Mouse (Mus musculus) lung, postnatal 0 days (tissue): ENCODE results near the gene Acvr2b. TPM values are rescaled to one million over a fixed set of nuclear protein-coding genes. Genes with fewer than 3 reads are reported as not detected.

Experiments
- ATAC-seq: fragments of 200-750 bp; cut with Nextera tagmentation; 2 replicates; pipeline ENCODE4 v1.8.0; 2017; ENCODE audit warnings: moderate library complexity
- DNase-seq: peaks from one replicate; pipeline ENCODE4 v3.0.0-alpha.2; 2016; ENCODE audit warnings: low spot score
- H3K27ac ChIP-seq: fragments of 300-500 bp; sonication (generic); 2 replicates; pipeline ENCODE4 v1.5.1; 2014; ENCODE audit warnings: antibody characterized with exemption, mild to moderate bottlenecking, low read length, mixed read lengths
- H3K27me3 ChIP-seq: fragments of 300-500 bp; sonication (generic); replicated peaks from 2 replicates; pipeline ENCODE4 v1.6.1; 2014; ENCODE audit warnings: low read length, mixed read lengths; ENCODE audit not compliant: insufficient read depth
- H3K36me3 ChIP-seq: fragments of 300-500 bp; sonication (generic); 2 replicates; pipeline ENCODE4 v1.6.1; 2014; ENCODE audit warnings: low read length, mixed read lengths; ENCODE audit not compliant: insufficient read depth
- H3K4me1 ChIP-seq: fragments of 300-500 bp; sonication (generic); 2 replicates; pipeline ENCODE4 v1.6.1; 2014; ENCODE audit warnings: antibody characterized with exemption, low read depth, low read length, mixed read lengths; ENCODE audit not compliant: insufficient read depth
- H3K4me2 ChIP-seq: fragments of 300-500 bp; sonication (generic); replicated peaks from 2 replicates; pipeline ENCODE4 v1.6.1; 2014; ENCODE audit warnings: low read depth, mild to moderate bottlenecking, low read length, moderate library complexity, mixed read lengths
- H3K4me3 ChIP-seq: fragments of 300-500 bp; sonication (generic); 2 replicates; pipeline ENCODE4 v1.5.1; 2014; ENCODE audit warnings: low read depth, low read length
- H3K9ac ChIP-seq: fragments of 300-500 bp; sonication (generic); replicated peaks from 2 replicates; pipeline ENCODE4 v1.6.1; 2014; ENCODE audit warnings: low read depth, mild to moderate bottlenecking
- H3K9me3 ChIP-seq: fragments of 300-500 bp; sonication (generic); 2 replicates; pipeline ENCODE4 v1.6.1; 2016; ENCODE audit warnings: low read length, mixed read lengths
- CTCF ChIP-seq: IDR thresholded peaks from 2 replicates; pipeline ENCODE4 v1.5.1; 2016; ENCODE audit warnings: antibody characterized with exemption, mild to moderate bottlenecking
- EP300 ChIP-seq: IDR thresholded peaks from 2 replicates; pipeline ENCODE4 v1.6.1; 2016; ENCODE audit warnings: antibody characterized with exemption, mild to moderate bottlenecking, control low read depth
- WGBS: fragments of 180-500 bp; shearing (Covaris S2); extraction: QIAGEN DNeasy Blood & Tissue Kit; methylation state at CpG from one replicate; pipeline ENCODE4 v1.1.7; 2014; 5-methylcytosine and 5-hydroxymethylcytosine counted together
- polyA plus RNA-seq: library from polyadenylated mRNA; unstranded; fragments of >200 nt; fragmentation: Nextera tagmentation; extraction: Ambion mirVana; gene quantifications from 2 replicates; pipeline ENCODE4 v1.2.1, GENCODE M21; 2015

Gene Acvr2b
- polyA plus RNA-seq, 1 experiment from 2014 or later = 15.6 TPM

DNA sequence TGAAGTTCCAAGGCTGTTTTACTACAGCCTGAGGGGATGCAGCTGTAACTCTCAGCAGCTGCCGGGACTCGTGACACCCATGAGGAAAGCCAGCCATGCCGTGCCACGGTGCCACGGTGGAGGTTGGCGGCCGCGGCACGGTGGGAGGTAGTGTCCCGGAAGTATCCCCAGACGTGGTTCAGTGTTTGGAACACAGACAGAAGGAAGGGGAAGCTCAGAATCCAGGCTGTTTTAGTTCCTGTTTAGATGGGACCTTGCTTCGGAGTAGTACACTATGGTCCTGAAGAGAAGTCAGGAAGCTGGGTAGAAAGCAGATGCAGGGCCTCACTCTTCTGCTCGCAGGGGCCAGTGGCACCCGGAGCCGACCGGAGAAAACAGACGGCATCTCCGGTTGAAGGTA is 16.1 kb downstream of the Acvr2b start:
- 0 out of 2 replicates have a peak overlapping the region, but pooled peaks have one; percentile 3 for H3K4me2 ChIP-seq
- H3K4me1 ChIP-seq = 0 out of 2 replicates have a peak, but pooled peaks cover 3% of the 10 kb centered on the region
- DNase-seq (no peak), ATAC-seq (no peak)
- H3K27me3 ChIP-seq = no peaks in the 10 kb centered on the region
- no peak overlapping the region for H3K4me3 ChIP-seq
- TF ChIP-seq EP300 = no peak
- TF ChIP-seq CTCF = no peak
- H3K9me3 ChIP-seq = no peaks in the 10 kb centered on the region; the same call in 1 of the 2 replicates
- H3K27ac ChIP-seq = no peak overlapping the region
- WGBS = 65% methylated on average over 18 of the region's 18 CpGs
- no peak overlapping the region for H3K9ac ChIP-seq
- no peaks in the 10 kb centered on the region for H3K36me3 ChIP-seq

DNA sequence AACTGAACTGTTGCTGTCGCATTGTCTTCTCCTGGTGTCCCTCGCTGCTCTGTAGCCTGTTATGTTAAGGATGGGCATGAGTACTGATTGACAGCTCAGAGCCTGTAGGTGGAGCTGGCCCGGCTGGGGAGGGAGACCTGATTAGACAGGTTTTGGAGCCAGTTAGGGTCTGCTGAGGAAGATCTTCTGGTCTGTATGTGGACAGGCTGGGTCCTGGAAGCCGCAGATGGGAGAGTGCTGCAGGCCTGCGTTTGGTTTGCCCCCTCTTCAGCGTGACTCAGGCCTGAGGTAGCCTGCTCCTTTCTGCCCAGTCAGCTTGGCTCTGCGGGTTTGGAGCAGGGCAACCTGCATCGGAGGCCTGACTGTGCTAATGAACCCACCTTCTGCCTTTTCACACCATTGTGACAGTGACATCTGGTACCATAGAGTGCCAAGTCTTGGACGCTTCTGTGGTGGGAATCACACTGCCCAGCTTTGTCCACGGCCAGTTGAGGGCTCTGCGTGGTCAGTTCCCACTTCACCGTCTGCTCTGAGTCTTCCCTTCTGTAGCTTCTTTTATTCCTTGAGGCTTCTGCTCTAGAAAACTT is 18.0 kb downstream of the Acvr2b start:
- H3K27me3 ChIP-seq = no peaks in the 10 kb centered on the region
- WGBS = 65% methylated on average over 12 of the region's 12 CpGs
- no peak overlapping the region for H3K4me2 ChIP-seq
- H3K9ac ChIP-seq = no peak overlapping the region
- ATAC-seq (no peak), DNase-seq (no peak)
- no peak overlapping the region for H3K27ac ChIP-seq
- peaks cover 5% of the 10 kb centered on the region for H3K4me1 ChIP-seq
- no peaks in the 10 kb centered on the region for H3K9me3 ChIP-seq
- TF ChIP-seq CTCF = no peak
- no peak for TF ChIP-seq EP300
- H3K36me3 ChIP-seq = no peaks in the 10 kb centered on the region
- no peak overlapping the region for H3K4me3 ChIP-seq

DNA sequence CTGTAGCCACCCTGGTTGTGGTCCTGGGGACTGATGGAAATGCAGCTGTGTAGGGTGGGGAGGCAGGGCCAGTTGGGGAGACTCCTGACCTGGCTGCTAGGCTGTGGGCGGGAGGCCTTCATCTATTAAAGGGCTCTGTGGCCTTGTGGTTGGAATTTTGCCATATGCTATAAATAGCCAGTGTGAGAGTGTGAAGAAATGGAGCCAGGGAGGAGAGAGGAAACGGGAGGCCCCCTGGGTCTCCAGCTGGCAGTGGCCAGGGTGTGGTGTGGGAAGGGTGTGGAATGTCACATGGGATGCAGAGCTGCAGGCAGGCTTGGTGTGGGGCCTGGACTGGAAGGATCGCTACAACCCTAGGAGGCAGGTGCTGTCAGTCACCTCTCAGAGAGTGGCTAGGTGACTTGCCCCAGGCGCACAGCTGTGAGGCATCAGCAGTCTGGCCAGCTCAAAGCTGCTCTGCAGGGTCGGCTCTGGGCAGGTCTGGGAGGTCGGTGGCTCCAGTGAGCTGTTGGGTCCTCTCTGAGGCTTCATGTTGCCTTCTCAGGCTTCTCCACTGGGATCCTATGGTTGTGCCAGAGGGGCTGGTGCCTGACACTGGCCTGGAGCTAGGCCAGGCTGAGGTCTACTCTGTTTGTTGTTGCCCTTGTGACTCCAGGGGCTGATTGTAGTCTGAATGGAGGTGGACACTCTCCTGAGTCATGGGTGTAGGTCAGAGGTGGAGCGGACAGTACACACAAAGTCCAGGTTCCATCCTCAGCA is 23.5 kb downstream of the Acvr2b start:
- Histone ChIP-seq H3K27ac (peak overlapping the region; percentile 51), H3K4me2 (no peak overlapping the region), H3K9me3 (no peaks in the 10 kb centered on the region), H3K4me1 (peaks cover 23% of the 10 kb centered on the region), H3K9ac (no peak overlapping the region), H3K36me3 (no peaks in the 10 kb centered on the region), H3K4me3 (no peak overlapping the region), H3K27me3 (no peaks in the 10 kb centered on the region)
- 19% methylated on average over 7 of the region's 7 CpGs for WGBS
- DNase-seq (peak; percentile 91), ATAC-seq (peak; percentile 86)
- TF ChIP-seq EP300 = 0 out of 2 replicates have a peak, but pooled peaks have one; percentile 26
- TF ChIP-seq CTCF = no peak

DNA sequence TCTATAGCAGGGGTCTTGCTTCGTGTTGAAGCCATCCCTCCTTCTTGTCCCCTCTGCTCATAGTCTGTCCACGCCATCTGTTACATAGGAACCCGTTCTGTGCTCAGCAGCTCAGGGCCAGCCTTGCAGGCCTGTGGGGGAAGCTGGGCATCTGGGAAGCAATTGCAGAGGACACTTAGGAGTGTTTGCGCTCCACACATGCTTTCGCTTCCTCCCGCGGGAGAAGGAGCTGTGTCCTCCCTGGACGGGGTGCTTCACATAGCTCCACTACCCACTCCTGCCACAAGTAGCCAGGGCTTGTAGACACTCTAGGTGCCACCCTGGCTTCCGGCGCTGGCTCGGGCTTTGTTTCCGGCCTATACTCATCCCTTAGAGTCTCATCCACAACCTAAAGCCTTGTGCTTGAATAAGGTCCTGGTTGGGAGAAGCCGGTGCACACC is 24.1 kb downstream of the Acvr2b start:
- no peak overlapping the region for H3K4me2 ChIP-seq
- ATAC-seq = peak; percentile 64

DNA sequence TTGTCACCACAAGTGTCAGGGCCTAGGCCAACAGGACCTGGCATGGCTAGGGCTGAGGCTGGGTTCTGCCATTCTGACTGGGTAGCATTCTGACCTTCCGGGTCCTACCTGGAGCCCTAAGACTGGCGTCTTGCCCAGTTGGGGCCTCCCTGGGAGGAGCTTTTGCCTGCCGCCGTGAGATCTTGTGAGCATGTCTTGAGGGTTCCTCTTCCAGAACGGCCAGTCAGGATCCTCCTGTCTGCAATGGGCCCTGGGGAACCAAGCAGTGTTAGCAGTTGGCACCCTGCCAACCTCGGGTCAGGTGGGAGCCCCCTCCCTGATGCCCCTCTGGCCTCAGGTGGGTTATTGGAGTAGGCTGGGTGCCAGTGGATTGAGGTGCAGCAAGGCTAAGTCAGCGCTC is 24.6 kb downstream of the Acvr2b start:
- no peaks in the 10 kb centered on the region for H3K27me3 ChIP-seq
- peaks cover 23% of the 10 kb centered on the region for H3K4me1 ChIP-seq
- no peak overlapping the region for H3K4me3 ChIP-seq
- peak; percentile 52 for DNase-seq
- H3K27ac ChIP-seq = peak overlapping the region; percentile 51
- H3K9me3 ChIP-seq = no peaks in the 10 kb centered on the region
- WGBS = 53% methylated on average over 7 of the region's 7 CpGs
- no peaks in the 10 kb centered on the region for H3K36me3 ChIP-seq
- ATAC-seq = peak; percentile 23
- no peak for TF ChIP-seq CTCF
- TF ChIP-seq EP300 = no peak
- H3K4me2 ChIP-seq = no peak overlapping the region
- H3K9ac ChIP-seq = no peak overlapping the region

More for the DNA sequence above, 24.1 kb downstream of the Acvr2b start:
- H3K9ac ChIP-seq = no peak overlapping the region
- H3K9me3 ChIP-seq = no peaks in the 10 kb centered on the region
- H3K4me1 ChIP-seq = peaks cover 23% of the 10 kb centered on the region
- H3K27ac ChIP-seq = peak overlapping the region; percentile 51
- no peaks in the 10 kb centered on the region for H3K36me3 ChIP-seq
- WGBS = 54% methylated on average over 13 of the region's 13 CpGs
- peak; percentile 60 for DNase-seq
- TF ChIP-seq CTCF (no peak), EP300 (no peak)
- H3K4me3 ChIP-seq = no peak overlapping the region
- H3K27me3 ChIP-seq = no peaks in the 10 kb centered on the region

DNA sequence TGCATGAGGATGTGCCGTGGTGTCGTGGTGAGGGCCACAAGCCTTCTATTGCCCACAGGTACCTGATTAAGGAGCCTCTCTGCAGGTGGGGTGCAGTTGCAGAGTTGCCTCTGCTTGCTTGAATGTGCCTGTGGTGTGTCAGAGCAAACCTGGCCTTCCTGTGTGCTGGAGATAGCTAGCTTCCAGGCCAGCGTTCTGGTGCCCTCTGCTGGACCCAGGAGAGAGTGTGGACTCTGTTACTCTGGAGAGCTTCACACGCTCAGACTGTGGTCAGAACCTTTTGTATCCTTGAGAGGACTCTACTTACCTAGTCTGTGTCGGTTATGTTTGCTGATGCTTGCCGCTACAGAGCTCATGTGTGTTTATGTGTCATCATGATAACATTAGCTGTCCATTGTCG is 28.4 kb downstream of the Acvr2b start:
- no peaks in the 10 kb centered on the region for H3K9me3 ChIP-seq
- H3K27me3 ChIP-seq = no peaks in the 10 kb centered on the region
- H3K4me1 ChIP-seq = peaks cover 18% of the 10 kb centered on the region; the same call in 1 of the 2 replicates
- no peak overlapping the region for H3K4me2 ChIP-seq
- WGBS = 41% methylated on average over 7 of the region's 7 CpGs
- DNase-seq = peak; percentile 93
- H3K27ac ChIP-seq = no peak overlapping the region
- peak; percentile 77 for ATAC-seq
- H3K4me3 ChIP-seq = no peak overlapping the region
- H3K36me3 ChIP-seq = peaks cover 14% of the 10 kb centered on the region; the same call in 1 of the 2 replicates
- TF ChIP-seq CTCF (peak; percentile 98), EP300 (no peak)
- H3K9ac ChIP-seq = no peak overlapping the region
